Mouse (Mus musculus) forebrain, embryonic 12.5 days (tissue): ENCODE measurements around the gene Pakap. TPM values are rescaled to one million over a fixed set of nuclear protein-coding genes. Genes with fewer than 3 reads are reported as not detected.

Experiments used
- ATAC-seq: fragments of 200-750 bp; cut with Nextera tagmentation; 2 replicates; pipeline ENCODE4 v1.8.0; 2017; ENCODE audit warnings: moderate TSS enrichment; ENCODE audit not compliant: low FRiP score
- H3K27ac ChIP-seq: fragments of 300-500 bp; sonication (generic); 2 replicates; pipeline ENCODE4 v1.5.1; 2016; ENCODE audit warnings: mild to moderate bottlenecking
- H3K27me3 ChIP-seq: fragments of 300-500 bp; sonication (generic); 2 replicates; pipeline ENCODE4 v1.6.1; 2016; ENCODE audit warnings: mild to moderate bottlenecking
- H3K36me3 ChIP-seq: fragments of 300-500 bp; sonication (generic); replicated peaks from 2 replicates; pipeline ENCODE4 v1.6.1; 2016; ENCODE audit warnings: mild to moderate bottlenecking
- H3K4me1 ChIP-seq: fragments of 300-500 bp; sonication (generic); 2 replicates; pipeline ENCODE4 v1.6.1; 2016
- H3K4me2 ChIP-seq: fragments of 300-500 bp; sonication (generic); 2 replicates; pipeline ENCODE4 v1.6.1; 2016; ENCODE audit warnings: mild to moderate bottlenecking, moderate library complexity
- H3K4me3 ChIP-seq: fragments of 300-500 bp; sonication (generic); replicated peaks from 2 replicates; pipeline ENCODE4 v1.5.1; 2016; ENCODE audit warnings: mild to moderate bottlenecking
- H3K9ac ChIP-seq: fragments of 300-500 bp; sonication (generic); 2 replicates; pipeline ENCODE4 v1.6.1; 2016; ENCODE audit warnings: mild to moderate bottlenecking
- H3K9me3 ChIP-seq: fragments of 300-500 bp; sonication (generic); 2 replicates; pipeline ENCODE4 v1.6.1; 2016
- WGBS: fragments of 180-500 bp; shearing (Covaris S2); methylation state at CpG from one replicate; pipeline ENCODE4 v1.1.7; 2016; 5-methylcytosine and 5-hydroxymethylcytosine counted together
- polyA plus RNA-seq: library from polyadenylated mRNA; unstranded; fragments of >200 nt; fragmentation: Nextera tagmentation; extraction: Ambion mirVana; gene quantifications from 2 replicates; pipeline ENCODE4 v1.2.1, GENCODE M21; 2016

The Pakap gene
- polyA plus RNA-seq, 1 experiment from 2014 or later, result 14.8 TPM

GRCm38 (mm10) chr4:57942892-57943291 lies 374.9 kb downstream of the Pakap start:
- H3K9me3 ChIP-seq, result no peaks in the 10 kb centered on the region
- H3K4me3 ChIP-seq, result no peak overlapping the region
- no peak overlapping the region for H3K4me2 ChIP-seq
- 86% methylated on average over 2 of the region's 2 CpGs for WGBS
- peaks cover 53% of the 10 kb centered on the region for H3K36me3 ChIP-seq
- H3K9ac ChIP-seq, result no peak overlapping the region
- no peaks in the 10 kb centered on the region for H3K4me1 ChIP-seq
- no peak overlapping the region for H3K27ac ChIP-seq
- H3K27me3 ChIP-seq, result no peaks in the 10 kb centered on the region
- ATAC-seq, result no peak

Other genes with a start within 250 kb of the Pakap start
- 2.8 and 2.9 TPM in 2 replicates for gene Palm2, start 133.9 kb upstream of the Pakap start, polyA plus RNA-seq
- gene Akap2, start 149.5 kb downstream of the Pakap start, polyA plus RNA-seq, result 12.4 and 12.5 TPM in 2 replicates